Mouse (Mus musculus) kidney, adult 2 months (tissue): Measurements from ENCODE around the gene Vmn2r89.

ENCODE experiments used
- CTCF ChIP-seq: fragments of 200-500 bp; conservative IDR thresholded peaks from 2 replicates; pipeline ENCODE4 v1.5.1; 2011; ENCODE audit warnings: low read depth, mild to moderate bottlenecking, control low read depth, low read length, moderate library complexity, mixed read lengths; ENCODE audit not compliant: insufficient read depth, insufficient read length
- POLR2A ChIP-seq: fragments of 200-500 bp; IDR thresholded peaks from one replicate; pipeline ENCODE4 v1.6.1; 2011; ENCODE audit warnings: low read depth, low read length, control low read depth

DNA sequence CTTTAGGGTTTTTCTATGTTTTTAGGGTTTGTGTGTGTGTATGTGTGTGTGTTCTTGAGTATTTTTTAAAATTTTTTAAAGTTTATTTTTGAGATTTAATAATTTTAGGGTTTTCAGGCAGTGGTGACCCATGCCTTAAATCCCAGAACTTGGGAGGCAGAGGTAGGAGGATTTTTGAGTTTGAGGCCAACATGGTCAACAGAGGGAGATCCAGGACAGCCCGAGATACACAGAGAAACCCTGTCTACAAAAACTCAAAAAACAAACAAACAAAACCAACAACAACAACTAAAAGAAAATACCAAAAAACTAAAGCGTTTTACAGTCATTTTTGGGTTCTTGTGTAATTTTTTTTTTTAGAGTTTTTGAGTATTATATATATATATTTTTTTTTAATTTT is 44.1 kb downstream of the Vmn2r89 start:
- TF ChIP-seq CTCF (no peak), POLR2A (no peak)
